In the genomic region with DNA sequence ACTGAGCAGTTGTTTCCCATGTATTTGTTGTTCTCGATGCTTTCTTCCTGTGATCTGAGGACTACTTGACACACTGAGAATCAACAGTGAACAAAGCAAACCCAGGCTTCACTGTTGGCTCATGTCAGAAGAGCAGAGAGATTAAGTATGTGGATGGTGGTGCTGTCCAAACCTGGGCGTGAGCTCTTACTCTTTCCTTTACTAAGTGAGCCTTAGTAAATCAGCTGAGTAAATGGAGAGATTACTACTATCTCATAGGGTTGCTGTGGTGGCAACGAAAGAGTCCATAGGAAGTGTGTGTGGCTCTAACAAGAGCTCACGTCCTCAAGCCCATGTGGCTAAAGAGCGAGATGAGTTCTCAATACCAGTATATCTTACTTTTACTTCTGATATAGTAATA, we compare ENCODE assay signal across 22 mouse cellular contexts.
DNase-seq lines count a peak whose midpoint lies in the region; ATAC-seq and TF ChIP-seq lines count a peak whose summit lies in the region.
"Had no signal": no experiment of that assay in that cellular context is flagged by ENCODE, and none has a peak within 500 bp of the region (broad histone marks: within the 10 kb centered on the region; RNA-seq: fewer than 3 reads in every experiment).

No protein-coding gene starts in this region.

- no peak for ATAC-seq in hindbrain, postnatal 0 days
- no peak for ATAC-seq in neural tube, embryonic 13.5 days (ENCODE audit: low read depth)
- peak; percentile 49 for ATAC-seq in megakaryocyte progenitor cell, adult 5-6 weeks (replicated peaks; ENCODE audit: poor library complexity)

- no peak overlapping the region for H3K9ac ChIP-seq in hindbrain, postnatal 0 days (replicated peaks; ENCODE audit: low read length)
- no peak overlapping the region for H3K9ac ChIP-seq in neural tube, embryonic 13.5 days
- H3K9ac ChIP-seq: embryonic facial prominence, embryonic 12.5 days; heart, embryonic 15.5 days; limb, embryonic 15.5 days; liver, embryonic 15.5 days; neural tube, embryonic 15.5 days; stomach, embryonic 15.5 days had no signal

- DNase-seq in hindbrain, embryonic 10.5 days (ENCODE audit: low spot score) = no peak
- DNase-seq in hindbrain, postnatal 0 days (ENCODE audit: low spot score) = no peak
- DNase-seq in neural tube, embryonic 10.5 days (ENCODE audit: extremely low spot score, low spot score) = no peak
- no peak for DNase-seq in adrenal gland, postnatal 36 days
- no peak for DNase-seq in testis, postnatal 10 days (ENCODE audit: low spot score)
- DNase-seq: B cell, adult 2 months; gastrocnemius, postnatal 25 days; heart, adult 2 months; kidney, adult 11 months; layer of hippocampus, postnatal 36 days; right cerebral cortex, postnatal 25 days; thymus, adult 2 months had no signal

- H3K4me3 ChIP-seq in hindbrain, embryonic 10.5 days = no peak overlapping the region
- H3K4me3 ChIP-seq in hindbrain, postnatal 0 days (ENCODE audit: low read length) = no peak overlapping the region
- no peak overlapping the region for H3K4me3 ChIP-seq in neural tube, embryonic 13.5 days
- H3K4me3 ChIP-seq: embryonic facial prominence, embryonic 12.5 days; erythroblast, embryonic 14.5 days; heart, adult 2 months; heart, embryonic 15.5 days; limb, embryonic 15.5 days; liver, embryonic 15.5 days; neural tube, embryonic 15.5 days; stomach, embryonic 15.5 days had no signal

- TF ChIP-seq CTCF in hindbrain, postnatal 0 days (IDR thresholded peaks at IDR 0.05; ENCODE audit: low read depth) = no peak

- peaks cover 22% of the 10 kb centered on the region for H3K4me1 ChIP-seq in hindbrain, embryonic 10.5 days (replicated peaks)
- H3K4me1 ChIP-seq in hindbrain, postnatal 0 days (ENCODE audit: insufficient read depth, low read length) = no peaks in the 10 kb centered on the region; the same call in 1 of the 2 replicates
- H3K4me1 ChIP-seq in neural tube, embryonic 13.5 days (replicated peaks) = peaks cover 14% of the 10 kb centered on the region
- H3K4me1 ChIP-seq: embryonic facial prominence, embryonic 12.5 days; heart, embryonic 15.5 days; limb, embryonic 15.5 days; stomach, embryonic 15.5 days had no signal

- no peak overlapping the region for H3K4me2 ChIP-seq in hindbrain, postnatal 0 days (ENCODE audit: low read depth, low read length)
- no peak overlapping the region for H3K4me2 ChIP-seq in neural tube, embryonic 13.5 days
- H3K4me2 ChIP-seq: embryonic facial prominence, embryonic 12.5 days; heart, embryonic 15.5 days; limb, embryonic 15.5 days; liver, embryonic 15.5 days; neural tube, embryonic 15.5 days; stomach, embryonic 15.5 days had no signal

- WGBS in hindbrain, embryonic 10.5 days = 77% methylated on average over 5 of the region's 5 CpGs
- 63% methylated on average over 5 of the region's 5 CpGs for WGBS in hindbrain, postnatal 0 days
- WGBS in neural tube, embryonic 13.5 days = 61% methylated on average over 5 of the region's 5 CpGs

- no peaks in the 10 kb centered on the region for H3K27me3 ChIP-seq in hindbrain, embryonic 10.5 days (ENCODE audit: insufficient read depth, poor library complexity, severe bottlenecking)
- H3K27me3 ChIP-seq in hindbrain, postnatal 0 days (ENCODE audit: insufficient read depth, low read length) = no peaks in the 10 kb centered on the region
- H3K27me3 ChIP-seq in neural tube, embryonic 13.5 days = no peaks in the 10 kb centered on the region
- H3K27me3 ChIP-seq: embryonic facial prominence, embryonic 12.5 days; heart, embryonic 15.5 days; limb, embryonic 15.5 days; liver, embryonic 15.5 days; neural tube, embryonic 15.5 days; stomach, embryonic 15.5 days had no signal

- H3K36me3 ChIP-seq in hindbrain, embryonic 10.5 days = no peaks in the 10 kb centered on the region
- no peaks in the 10 kb centered on the region for H3K36me3 ChIP-seq in hindbrain, postnatal 0 days (ENCODE audit: insufficient read depth, low read length)
- no peaks in the 10 kb centered on the region for H3K36me3 ChIP-seq in neural tube, embryonic 13.5 days
- H3K36me3 ChIP-seq: embryonic facial prominence, embryonic 12.5 days; heart, embryonic 15.5 days; limb, embryonic 15.5 days; liver, embryonic 15.5 days; neural tube, embryonic 15.5 days; stomach, embryonic 15.5 days had no signal

- H3K27ac ChIP-seq in hindbrain, embryonic 10.5 days = peak overlapping the region; percentile 71
- H3K27ac ChIP-seq in hindbrain, postnatal 0 days = no peak overlapping the region
- 0 out of 2 replicates have a peak overlapping the region, but pooled peaks have one; percentile 42 for H3K27ac ChIP-seq in neural tube, embryonic 13.5 days (replicated peaks)
- H3K27ac ChIP-seq: embryonic facial prominence, embryonic 12.5 days; heart, adult 2 months; heart, embryonic 15.5 days; kidney, postnatal 0 days; limb, embryonic 15.5 days; liver, embryonic 15.5 days; stomach, embryonic 15.5 days had no signal

- no peaks in the 10 kb centered on the region for H3K9me3 ChIP-seq in hindbrain, embryonic 10.5 days
- H3K9me3 ChIP-seq in hindbrain, postnatal 0 days (ENCODE audit: low read length) = no peaks in the 10 kb centered on the region
- H3K9me3 ChIP-seq in neural tube, embryonic 13.5 days = no peaks in the 10 kb centered on the region
- H3K9me3 ChIP-seq: embryonic facial prominence, embryonic 12.5 days; heart, embryonic 15.5 days; limb, embryonic 15.5 days; liver, embryonic 15.5 days; neural tube, embryonic 15.5 days; stomach, embryonic 15.5 days had no signal
